Mouse (Mus musculus) limb, embryonic 14.5 days (tissue): ENCODE data around the gene Adck2. TPM values are rescaled to one million over a fixed set of nuclear protein-coding genes. Genes with fewer than 3 reads are reported as not detected.

Experiments used
- ATAC-seq: fragments of 200-750 bp; cut with Nextera tagmentation; 2 replicates; pipeline ENCODE4 v1.8.0; 2017; ENCODE audit warnings: low read depth, moderate number of reproducible peaks, moderate TSS enrichment; ENCODE audit not compliant: low FRiP score
- DNase-seq: peaks from one replicate; pipeline ENCODE4 v3.0.0-alpha.2; 2015; ENCODE audit warnings: low spot score
- H3K27ac ChIP-seq: fragments of 300-500 bp; sonication (generic); replicated peaks from 2 replicates; pipeline ENCODE4 v1.5.1; 2014; ENCODE audit warnings: low read depth, mild to moderate bottlenecking, low read length, moderate library complexity, mixed read lengths
- H3K27me3 ChIP-seq: fragments of 300-500 bp; sonication (generic); 2 replicates; pipeline ENCODE4 v1.6.1; 2014; ENCODE audit warnings: low read length, mixed read lengths; ENCODE audit not compliant: control insufficient read depth, insufficient read depth
- H3K36me3 ChIP-seq: fragments of 300-500 bp; sonication (generic); 2 replicates; pipeline ENCODE4 v1.6.1; 2014; ENCODE audit warnings: mild to moderate bottlenecking, low read length, moderate library complexity, mixed read lengths; ENCODE audit not compliant: control insufficient read depth, insufficient read depth
- H3K4me1 ChIP-seq: fragments of 300-500 bp; sonication (generic); 2 replicates; pipeline ENCODE4 v1.6.1; 2014; ENCODE audit warnings: antibody characterized with exemption, low read length, mixed read lengths; ENCODE audit not compliant: control insufficient read depth, insufficient read depth
- H3K4me2 ChIP-seq: fragments of 300-500 bp; sonication (generic); replicated peaks from 2 replicates; pipeline ENCODE4 v1.6.1; 2014; ENCODE audit warnings: low read depth, mild to moderate bottlenecking, low read length, moderate library complexity; ENCODE audit not compliant: severe bottlenecking
- H3K4me3 ChIP-seq: fragments of 300-500 bp; sonication (generic); replicated peaks from 2 replicates; pipeline ENCODE4 v1.5.1; 2014; ENCODE audit warnings: low read length
- H3K9ac ChIP-seq: fragments of 300-500 bp; sonication (generic); 2 replicates; pipeline ENCODE4 v1.6.1; 2014; ENCODE audit warnings: mild to moderate bottlenecking, low read depth, low read length, moderate library complexity; ENCODE audit not compliant: severe bottlenecking
- H3K9me3 ChIP-seq: fragments of 300-500 bp; sonication (generic); 2 replicates; pipeline ENCODE4 v1.6.1; 2016; ENCODE audit warnings: low read length; ENCODE audit not compliant: control insufficient read depth
- POLR2A ChIP-seq: fragments of 200-500 bp; IDR thresholded peaks from 2 replicates; pipeline ENCODE4 v1.8.0; 2012; ENCODE audit warnings: inconsistent platforms, mild to moderate bottlenecking, moderate library complexity, borderline replicate concordance; ENCODE audit not compliant: insufficient read depth, insufficient read length; ENCODE audit errors: extremely low read depth
- WGBS: fragments of 180-500 bp; shearing (Covaris S2); extraction: QIAGEN DNeasy Blood & Tissue Kit; methylation state at CpG from one replicate; pipeline ENCODE4 v1.1.7; 2014; 5-methylcytosine and 5-hydroxymethylcytosine counted together
- polyA plus RNA-seq, 2 experiments: library from polyadenylated mRNA; depleted of rRNA in 1 of 2; stranded (reverse) in 1 of 2; unstranded in 1 of 2; fragments of >200 nt; fragmentation: Nextera tagmentation in 1 of 2; extraction: Ambion mirVana in 1 of 2; gene quantifications; 2 replicates each; pipeline versions ENCODE4 v1.2.1 to v1.2.3; 2012 to 2014

The Adck2 gene
- polyA plus RNA-seq, 2 experiments, result 17.0 to 41.1 TPM

DNA sequence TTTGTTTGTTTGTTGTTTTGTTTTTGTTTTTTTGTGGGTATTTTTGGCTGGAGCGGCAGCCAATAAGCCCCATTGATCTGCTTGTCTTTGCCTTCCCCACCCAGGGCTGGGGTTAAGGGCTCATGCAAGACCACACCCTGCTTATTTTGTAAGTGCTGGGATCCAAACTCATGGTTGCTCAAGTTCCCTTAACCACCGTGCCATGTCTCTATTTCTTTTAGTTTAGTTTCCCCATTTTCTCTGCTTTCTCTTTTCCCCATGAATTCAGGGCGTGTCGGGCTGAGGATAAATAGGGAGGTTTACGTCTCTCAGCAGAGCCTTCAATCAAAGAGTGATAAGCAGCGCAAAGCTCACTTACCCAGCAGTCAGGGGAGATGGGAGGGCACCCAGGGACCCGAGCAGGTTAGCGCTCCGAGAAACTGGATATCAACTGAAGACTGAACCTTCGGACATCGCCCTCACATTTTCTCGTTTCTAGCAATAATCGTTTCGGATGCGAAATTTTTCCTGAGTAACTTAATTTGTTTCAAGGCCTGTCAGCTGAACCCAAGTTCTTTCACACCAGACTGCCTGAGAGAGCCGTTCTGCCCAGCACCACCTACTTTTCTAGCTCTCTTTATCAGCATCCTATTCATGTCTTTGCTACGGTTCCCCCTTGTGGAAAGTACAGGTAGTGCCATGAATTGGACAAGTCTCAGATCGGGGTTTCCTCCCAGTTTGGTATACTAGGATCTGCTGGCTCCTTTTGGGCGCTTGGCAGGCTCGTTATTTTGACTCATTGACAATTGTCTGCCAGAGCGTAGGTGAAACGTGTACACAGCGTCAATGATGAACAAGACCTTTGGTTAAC is 11.3 kb upstream of the Adck2 start:
- peak; percentile 88 for DNase-seq

DNA sequence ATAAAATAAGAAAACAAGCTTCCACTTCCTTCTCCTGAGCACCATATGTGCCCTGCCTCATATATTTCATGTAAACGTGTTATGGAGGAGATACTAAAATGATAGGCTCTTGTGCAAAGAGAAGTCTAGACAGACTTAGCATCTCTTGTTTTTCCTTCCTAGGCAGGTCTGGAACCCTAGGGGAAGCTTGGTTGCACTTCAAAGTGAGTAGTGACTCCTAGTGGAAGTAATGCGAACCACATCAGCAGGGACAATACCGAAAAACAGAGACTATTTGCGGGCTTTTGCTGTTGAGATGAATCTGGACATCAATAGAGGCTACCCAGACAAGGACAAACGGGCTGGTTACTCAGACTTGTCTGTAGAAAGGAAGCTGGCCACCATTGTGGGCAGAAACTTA is 6.1 kb upstream of the Adck2 start:
- Histone ChIP-seq H3K27ac (no peak overlapping the region), H3K4me1 (no peaks in the 10 kb centered on the region), H3K4me3 (no peak overlapping the region), H3K9ac (no peak overlapping the region), H3K27me3 (no peaks in the 10 kb centered on the region), H3K4me2 (no peak overlapping the region), H3K9me3 (no peaks in the 10 kb centered on the region), H3K36me3 (no peaks in the 10 kb centered on the region)
- peak; percentile 45 for DNase-seq
- 15% methylated on average over 5 of the region's 5 CpGs for WGBS
- no peak for TF ChIP-seq POLR2A
- ATAC-seq, result no peak

More for the DNA sequence above, 11.3 kb upstream of the Adck2 start:
- Histone ChIP-seq H3K4me1 (peaks cover 10% of the 10 kb centered on the region; the same call in 1 of the 2 replicates), H3K27ac (no peak overlapping the region), H3K9ac (no peak overlapping the region), H3K4me3 (no peak overlapping the region), H3K27me3 (no peaks in the 10 kb centered on the region), H3K36me3 (no peaks in the 10 kb centered on the region), H3K9me3 (no peaks in the 10 kb centered on the region), H3K4me2 (peak overlapping the region; percentile 18; the same call in 1 of the 2 replicates)
- no peak for TF ChIP-seq POLR2A
- peak; percentile 42; the same call in 1 of the 2 replicates for ATAC-seq
- WGBS, result 26% methylated on average over 23 of the region's 23 CpGs

DNA sequence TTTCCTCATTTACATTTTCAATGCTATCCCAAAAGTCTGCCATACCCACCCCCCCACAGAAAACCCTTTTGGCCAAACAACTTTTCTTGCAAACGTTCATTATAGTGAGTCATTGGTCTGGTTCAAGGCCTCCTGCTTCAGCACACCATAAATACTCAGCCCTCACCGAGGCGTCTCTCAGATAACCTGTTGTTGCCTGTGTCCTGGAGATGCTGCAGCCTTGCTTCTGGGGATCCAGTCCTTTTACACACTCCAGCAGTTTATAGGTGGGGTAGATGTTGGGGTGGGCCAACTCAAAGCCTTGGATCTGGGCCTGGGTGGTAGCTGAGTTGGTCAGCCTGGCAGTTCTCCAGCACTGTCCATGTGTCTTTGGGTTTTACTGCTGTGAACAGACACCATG is 3.2 kb upstream of the Adck2 start:
- 58% methylated on average over 3 of the region's 3 CpGs for WGBS
- Histone ChIP-seq H3K27me3 (no peaks in the 10 kb centered on the region), H3K4me1 (peaks cover 6% of the 10 kb centered on the region), H3K9me3 (no peaks in the 10 kb centered on the region), H3K4me3 (no peak overlapping the region), H3K27ac (no peak overlapping the region), H3K9ac (no peak overlapping the region), H3K4me2 (no peak overlapping the region), H3K36me3 (no peaks in the 10 kb centered on the region)
- DNase-seq, result no peak
- ATAC-seq, result no peak
- no peak for TF ChIP-seq POLR2A

DNA sequence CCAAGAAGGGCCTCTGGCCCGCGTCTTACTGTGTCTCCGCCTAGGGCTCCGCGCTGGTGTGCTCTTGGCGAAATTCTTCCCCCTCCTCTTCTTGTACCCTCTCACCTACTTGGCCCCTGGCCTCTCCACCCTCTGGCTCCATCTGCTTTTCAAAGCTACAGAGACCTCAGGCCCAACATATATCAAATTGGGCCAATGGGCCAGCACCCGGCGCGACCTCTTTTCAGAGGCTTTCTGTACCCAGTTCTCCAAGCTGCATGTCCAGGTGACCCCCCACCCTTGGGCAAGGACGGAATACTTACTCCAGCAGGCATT is 839 bp downstream of the Adck2 start:
- Histone ChIP-seq H3K27ac (no peak overlapping the region), H3K36me3 (peaks cover 26% of the 10 kb centered on the region), H3K4me1 (peaks cover 6% of the 10 kb centered on the region), H3K9ac (peak overlapping the region; percentile 64), H3K9me3 (no peaks in the 10 kb centered on the region), H3K4me3 (peak overlapping the region; percentile 49), H3K4me2 (peak overlapping the region; percentile 65), H3K27me3 (no peaks in the 10 kb centered on the region)
- ATAC-seq, result no peak; the same call in 1 of the 2 replicates
- DNase-seq, result no peak
- 26% methylated on average over 10 of the region's 10 CpGs for WGBS
- TF ChIP-seq POLR2A, result no peak

DNA sequence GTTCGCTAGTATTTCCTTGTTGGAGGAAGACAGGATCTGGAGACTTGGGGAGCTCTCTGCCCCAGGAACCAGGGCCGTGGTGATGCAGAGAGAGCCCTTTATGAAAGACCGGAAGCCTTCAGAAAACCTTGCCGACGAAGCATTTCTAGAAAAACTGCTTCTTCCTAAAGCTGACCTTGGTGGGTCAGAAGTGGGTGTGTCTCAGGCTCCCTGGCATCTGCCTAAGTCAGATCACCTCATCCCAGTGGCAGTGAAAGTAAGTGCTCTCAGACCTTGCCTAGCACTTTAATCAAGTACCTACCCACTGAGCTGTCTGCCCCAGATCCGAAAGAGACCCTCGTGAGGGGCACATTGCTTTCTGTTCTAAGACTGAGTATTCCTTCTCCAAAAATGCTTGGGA is 1.3 kb downstream of the Adck2 start:
- Histone ChIP-seq H3K36me3 (peaks cover 30% of the 10 kb centered on the region), H3K4me1 (peaks cover 6% of the 10 kb centered on the region), H3K4me2 (peak overlapping the region; percentile 65), H3K9ac (no peak overlapping the region), H3K27ac (no peak overlapping the region), H3K9me3 (no peaks in the 10 kb centered on the region), H3K27me3 (no peaks in the 10 kb centered on the region), H3K4me3 (peak overlapping the region; percentile 49)
- no peak for TF ChIP-seq POLR2A
- 70% methylated on average over 7 of the region's 7 CpGs for WGBS
- no peak for DNase-seq
- ATAC-seq, result no peak

DNA sequence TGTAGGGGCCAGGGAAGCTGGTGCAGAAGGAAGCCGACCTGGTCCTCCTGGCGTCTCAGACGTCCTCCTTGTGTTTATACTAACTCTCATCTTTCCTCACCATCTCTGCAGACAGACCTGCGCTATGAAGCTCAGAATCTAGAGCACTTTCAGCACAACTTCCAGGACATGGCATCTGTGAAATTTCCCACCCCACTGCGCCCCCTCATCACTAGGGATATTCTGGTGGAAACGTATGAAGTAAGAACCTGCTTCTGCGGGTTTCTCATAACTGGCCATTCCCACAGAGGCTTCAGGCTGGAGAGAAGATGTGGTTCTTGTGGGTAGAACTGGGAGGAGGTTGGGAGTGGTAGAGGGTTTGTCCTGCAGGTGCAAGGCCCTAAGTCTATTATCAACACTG is 5.9 kb downstream of the Adck2 start:
- Histone ChIP-seq H3K36me3 (peaks cover 63% of the 10 kb centered on the region), H3K4me1 (peaks cover 4% of the 10 kb centered on the region), H3K27ac (no peak overlapping the region), H3K9me3 (no peaks in the 10 kb centered on the region), H3K4me2 (no peak overlapping the region), H3K27me3 (no peaks in the 10 kb centered on the region), H3K9ac (no peak overlapping the region), H3K4me3 (no peak overlapping the region)
- DNase-seq (no peak), ATAC-seq (no peak)
- WGBS, result 95% methylated on average over 7 of the region's 7 CpGs
- no peak for TF ChIP-seq POLR2A
